Mouse (Mus musculus): ENCODE measurements around the gene Hsd11b2. TPM values are rescaled to one million over a fixed set of nuclear protein-coding genes. Genes with fewer than 3 reads are reported as not detected.

The Hsd11b2 gene
- polyA plus RNA-seq, 1 experiment from 2014 or later, result 16.9 TPM

DNA sequence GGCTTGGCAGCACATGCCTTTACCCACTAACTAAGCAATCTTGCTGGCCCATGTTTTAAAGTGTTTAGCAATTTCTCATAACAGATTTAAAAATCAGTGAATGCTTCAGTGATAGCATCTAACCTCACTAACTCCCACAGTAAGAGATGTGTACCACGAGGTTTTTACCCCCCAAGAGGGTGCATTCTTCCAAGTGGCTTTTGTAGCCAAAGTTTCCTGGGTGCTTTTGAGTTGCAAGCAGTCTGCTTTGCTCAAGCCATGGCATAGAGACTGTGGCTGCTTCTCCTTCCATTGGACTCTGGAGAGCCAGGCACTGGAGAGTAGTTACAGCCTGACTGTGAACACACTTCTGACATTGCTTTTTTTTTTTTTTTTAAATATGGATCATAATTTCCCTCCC lies 29.3 kb upstream of the Hsd11b2 start:
- 56% methylated on average over 1 of the region's 1 CpGs for WGBS

DNA sequence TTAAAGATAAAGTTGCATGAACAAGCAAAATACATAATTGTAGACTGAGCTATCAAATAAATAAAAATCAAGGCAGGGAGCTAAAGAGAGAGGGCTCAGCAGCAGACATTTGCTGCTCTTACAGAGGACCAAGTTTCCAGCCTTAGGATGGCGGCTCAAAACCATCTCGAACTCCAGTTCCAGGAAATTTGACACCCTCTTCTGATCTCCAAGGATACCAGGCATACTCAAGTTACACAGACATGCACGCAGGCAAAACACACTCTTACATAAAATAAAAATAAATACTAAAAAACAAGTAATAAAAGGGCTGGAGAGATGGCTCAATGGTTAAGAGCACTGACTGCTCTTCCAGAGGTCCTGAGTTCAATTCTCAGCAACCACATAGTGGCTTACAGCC lies 25.1 kb upstream of the Hsd11b2 start:
- ATAC-seq, result no peak
- Histone ChIP-seq H3K4me2 (replicated peaks) (no peak overlapping the region), H3K4me3 (replicated peaks) (no peak overlapping the region), H3K9me3 (no peaks in the 10 kb centered on the region), H3K9ac (replicated peaks) (no peak overlapping the region), H3K27ac (no peak overlapping the region), H3K27me3 (no peaks in the 10 kb centered on the region), H3K36me3 (no peaks in the 10 kb centered on the region), H3K4me1 (replicated peaks) (peaks cover 24% of the 10 kb centered on the region)
- WGBS, result 59% methylated on average over 3 of the region's 3 CpGs

More for the DNA sequence above, 29.3 kb upstream of the Hsd11b2 start:
- Histone ChIP-seq H3K4me2 (replicated peaks) (no peak overlapping the region), H3K4me3 (replicated peaks) (no peak overlapping the region), H3K4me1 (replicated peaks) (peaks cover under 1% of the 10 kb centered on the region; the same call in 1 of the 2 replicates), H3K27ac (no peak overlapping the region), H3K27me3 (no peaks in the 10 kb centered on the region), H3K36me3 (no peaks in the 10 kb centered on the region), H3K9me3 (no peaks in the 10 kb centered on the region), H3K9ac (replicated peaks) (no peak overlapping the region)
- ATAC-seq, result no peak

GRCm38 (mm10) chr8:105494566-105494965 lies 24.0 kb upstream of the Hsd11b2 start:
- H3K9me3 ChIP-seq, result no peaks in the 10 kb centered on the region
- ATAC-seq, result no peak
- H3K9ac ChIP-seq (replicated peaks), result no peak overlapping the region
- H3K4me3 ChIP-seq (replicated peaks), result no peak overlapping the region
- peaks cover 24% of the 10 kb centered on the region for H3K4me1 ChIP-seq (replicated peaks)
- 84% methylated on average over 3 of the region's 3 CpGs for WGBS
- no peak overlapping the region for H3K27ac ChIP-seq
- H3K4me2 ChIP-seq (replicated peaks), result no peak overlapping the region
- no peaks in the 10 kb centered on the region for H3K27me3 ChIP-seq
- no peaks in the 10 kb centered on the region for H3K36me3 ChIP-seq

GRCm38 (mm10) chr8:105495350-105496302 lies 22.9 kb upstream of the Hsd11b2 start:
- H3K4me3 ChIP-seq (replicated peaks), result peak overlapping the region; percentile 86
- H3K9me3 ChIP-seq, result no peaks in the 10 kb centered on the region
- peak overlapping the region; percentile 96 for H3K4me2 ChIP-seq (replicated peaks)
- ATAC-seq, result peak; percentile 57
- H3K27me3 ChIP-seq, result no peaks in the 10 kb centered on the region
- peak overlapping the region; percentile 87 for H3K9ac ChIP-seq (replicated peaks)
- H3K4me1 ChIP-seq (replicated peaks), result peaks cover 24% of the 10 kb centered on the region
- H3K27ac ChIP-seq, result 0 out of 2 replicates have a peak overlapping the region, but pooled peaks have one; percentile 32
- no peaks in the 10 kb centered on the region for H3K36me3 ChIP-seq
- 24% methylated on average over 17 of the region's 17 CpGs for WGBS

- H3K27ac ChIP-seq, result peak within 1 kb of the TSS; percentile 79
- WGBS, result under 1% methylated on average over 68 of the region's 68 CpGs
- peak within 1 kb of the TSS; percentile 87 for H3K9ac ChIP-seq (replicated peaks)
- H3K9me3 ChIP-seq, result no peaks in the 10 kb centered on the region
- no peaks in the 10 kb centered on the region for H3K27me3 ChIP-seq
- H3K4me1 ChIP-seq (replicated peaks), result peaks cover 24% of the 10 kb centered on the region
- no peaks in the 10 kb centered on the region for H3K36me3 ChIP-seq
- peak within 1 kb of the TSS; percentile 96 for H3K4me2 ChIP-seq (replicated peaks)
- peak; percentile 93 for ATAC-seq
- peak within 1 kb of the TSS; percentile 86 for H3K4me3 ChIP-seq (replicated peaks)
Measured at GRCm38 (mm10) chr8:105496439-105497180, 21.9 kb upstream of the Hsd11b2 start, which contains the start of gene Zdhhc1. Gene Zdhhc1, minus strand, starts transcription at chr8:105496902.

DNA sequence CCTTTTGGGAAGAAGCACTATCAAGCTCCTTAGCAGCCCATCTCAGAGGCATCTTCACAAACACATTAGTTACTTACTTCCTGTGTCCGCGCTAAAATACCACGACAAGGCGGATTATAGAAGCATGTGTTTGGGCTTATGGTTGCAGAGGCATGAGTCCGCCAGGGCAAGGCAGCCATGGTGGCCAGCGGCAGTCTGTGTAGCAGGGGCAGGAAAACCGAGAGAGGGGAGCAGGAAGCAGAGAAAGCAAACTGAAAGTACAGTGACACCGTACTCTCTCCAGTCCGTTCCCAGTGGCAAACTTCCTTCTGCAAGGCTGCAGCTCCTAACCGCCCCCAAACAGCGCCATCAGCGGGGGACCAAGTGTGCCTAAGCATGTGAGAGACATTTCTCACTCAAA lies 18.8 kb upstream of the Hsd11b2 start:
- Histone ChIP-seq H3K4me2 (replicated peaks) (no peak overlapping the region), H3K27me3 (no peaks in the 10 kb centered on the region), H3K9me3 (no peaks in the 10 kb centered on the region), H3K4me1 (replicated peaks) (peaks cover 20% of the 10 kb centered on the region), H3K4me3 (replicated peaks) (no peak overlapping the region), H3K36me3 (no peaks in the 10 kb centered on the region), H3K27ac (no peak overlapping the region), H3K9ac (replicated peaks) (no peak overlapping the region)
- ATAC-seq, result no peak
- 81% methylated on average over 12 of the region's 12 CpGs for WGBS

DNA sequence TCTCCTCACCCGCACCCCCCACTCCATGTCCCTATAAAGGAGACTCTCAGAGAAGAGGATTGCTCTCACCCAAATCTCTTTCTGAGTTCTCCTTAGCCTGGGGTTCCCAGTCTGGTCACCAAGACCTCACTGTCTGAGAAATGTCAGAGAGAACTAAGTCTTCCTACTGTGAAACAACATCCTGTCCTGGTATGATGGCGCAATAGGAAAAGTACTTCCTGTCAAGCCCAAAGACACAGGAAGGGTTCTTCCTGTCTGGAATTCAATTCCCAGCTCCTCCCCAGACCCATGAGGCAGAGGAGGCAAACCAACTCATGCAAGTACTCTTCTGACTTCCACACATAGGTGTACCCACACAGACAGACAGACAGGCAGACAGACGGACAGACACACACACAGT lies 13.9 kb upstream of the Hsd11b2 start:
- Histone ChIP-seq H3K27ac (no peak overlapping the region), H3K27me3 (no peaks in the 10 kb centered on the region), H3K9ac (replicated peaks) (no peak overlapping the region), H3K4me1 (replicated peaks) (peaks cover 6% of the 10 kb centered on the region; the same call in 1 of the 2 replicates), H3K36me3 (no peaks in the 10 kb centered on the region), H3K4me3 (replicated peaks) (no peak overlapping the region), H3K9me3 (no peaks in the 10 kb centered on the region), H3K4me2 (replicated peaks) (no peak overlapping the region)
- WGBS, result 93% methylated on average over 3 of the region's 3 CpGs
- no peak for ATAC-seq

DNA sequence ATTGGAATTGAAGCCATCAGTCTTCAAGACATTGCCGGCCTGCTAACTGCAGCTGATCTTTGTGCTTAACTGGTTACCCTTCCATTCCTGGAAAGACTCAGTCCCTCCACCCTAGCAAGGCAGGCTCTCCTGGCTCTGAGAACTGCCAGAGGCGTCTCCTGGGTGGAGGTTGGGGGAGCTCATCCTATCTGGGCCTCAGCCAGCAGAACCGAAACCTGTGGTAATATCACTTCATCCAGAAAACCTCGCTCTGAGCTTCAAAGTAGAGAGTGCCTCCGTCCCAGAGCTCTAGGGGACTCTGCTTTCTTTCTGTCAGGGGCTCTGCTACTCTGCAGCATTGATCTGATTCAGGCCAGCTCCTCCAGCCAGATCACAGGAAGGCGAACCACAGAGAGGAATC lies 11.6 kb upstream of the Hsd11b2 start:
- Histone ChIP-seq H3K9ac (replicated peaks) (no peak overlapping the region), H3K4me3 (replicated peaks) (no peak overlapping the region), H3K27ac (no peak overlapping the region), H3K27me3 (no peaks in the 10 kb centered on the region), H3K36me3 (no peaks in the 10 kb centered on the region), H3K4me2 (replicated peaks) (no peak overlapping the region), H3K9me3 (no peaks in the 10 kb centered on the region), H3K4me1 (replicated peaks) (peaks cover 6% of the 10 kb centered on the region; the same call in 1 of the 2 replicates)
- WGBS, result 86% methylated on average over 6 of the region's 6 CpGs
- ATAC-seq, result no peak

- WGBS, result 28% methylated on average over 1 of the region's 2 CpGs
- no peaks in the 10 kb centered on the region for H3K27me3 ChIP-seq
- H3K9ac ChIP-seq (replicated peaks), result peak overlapping the region; percentile 10; the same call in 1 of the 2 replicates
- no peak overlapping the region for H3K4me3 ChIP-seq (replicated peaks)
- no peaks in the 10 kb centered on the region for H3K9me3 ChIP-seq
- ATAC-seq, result no peak
- H3K4me2 ChIP-seq (replicated peaks), result no peak overlapping the region
- H3K4me1 ChIP-seq (replicated peaks), result peaks cover 6% of the 10 kb centered on the region; the same call in 1 of the 2 replicates
- no peak overlapping the region for H3K27ac ChIP-seq
- no peaks in the 10 kb centered on the region for H3K36me3 ChIP-seq
Measured at GRCm38 (mm10) chr8:105508758-105509157, 9.8 kb upstream of the Hsd11b2 start.

- WGBS, result 58% methylated on average over 12 of the region's 12 CpGs
- ATAC-seq, result no peak
Measured at GRCm38 (mm10) chr8:105509997-105510735, 8.4 kb upstream of the Hsd11b2 start.

GRCm38 (mm10) chr8:105514194-105514593 lies 4.4 kb upstream of the Hsd11b2 start:
- Histone ChIP-seq H3K4me3 (replicated peaks) (no peak overlapping the region), H3K4me2 (replicated peaks) (no peak overlapping the region), H3K4me1 (replicated peaks) (peaks cover 30% of the 10 kb centered on the region), H3K27ac (no peak overlapping the region), H3K9me3 (no peaks in the 10 kb centered on the region), H3K9ac (replicated peaks) (no peak overlapping the region), H3K27me3 (peaks cover 26% of the 10 kb centered on the region), H3K36me3 (no peaks in the 10 kb centered on the region)
- 93% methylated on average over 6 of the region's 6 CpGs for WGBS
- ATAC-seq, result no peak

More at GRCm38 (mm10) chr8:105509997-105510735, 8.4 kb upstream of the Hsd11b2 start:
- Histone ChIP-seq H3K4me1 (replicated peaks) (peaks cover 6% of the 10 kb centered on the region; the same call in 1 of the 2 replicates), H3K4me2 (replicated peaks) (no peak overlapping the region), H3K9me3 (no peaks in the 10 kb centered on the region), H3K27me3 (0 out of 2 replicates have a peak, but pooled peaks cover 7% of the 10 kb centered on the region), H3K27ac (no peak overlapping the region; the same call in 1 of the 2 replicates), H3K4me3 (replicated peaks) (no peak overlapping the region), H3K9ac (replicated peaks) (no peak overlapping the region), H3K36me3 (no peaks in the 10 kb centered on the region)

All from midbrain, embryonic 13.5 days (tissue).